Mouse (Mus musculus): ENCODE data around the gene Gda. TPM values are rescaled to one million over a fixed set of nuclear protein-coding genes. Genes with fewer than 3 reads are reported as not detected.

Gene Gda
- polyA plus RNA-seq, 1 experiment from 2014 or later = 0.08 TPM

DNA sequence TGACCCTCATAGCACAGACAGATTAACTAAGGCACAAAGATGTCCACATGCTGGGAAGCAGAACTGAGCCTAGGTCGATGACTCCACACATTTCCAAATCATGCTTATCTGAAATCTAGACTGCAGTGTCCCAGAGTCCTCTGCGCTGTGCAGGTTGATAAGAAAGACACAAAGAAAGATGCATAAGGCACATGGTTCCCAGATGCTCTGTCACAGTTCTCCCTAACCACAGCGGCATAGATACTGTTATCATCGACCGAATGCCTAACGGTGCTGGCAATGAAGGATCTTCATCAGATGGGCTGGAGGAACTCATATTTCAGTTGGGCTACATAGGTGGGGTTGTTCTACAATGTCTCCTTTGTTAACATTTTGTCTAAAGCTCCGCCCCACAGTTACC, 49.5 kb downstream of the Gda start:
- Histone ChIP-seq H3K4me2 (ENCODE audit: low read length) (no peak overlapping the region), H3K4me3 (ENCODE audit: control insufficient read depth in 1 of 2, insufficient read depth in 1 of 2, low read depth in 1 of 2, low read length in 2 of 2) (no peak overlapping the region), H3K27ac (replicated peaks in 1 of 2; ENCODE audit: control insufficient read depth in 1 of 2, insufficient read depth in 1 of 2, low read depth in 2 of 2, low read length in 2 of 2) (no peak overlapping the region), H3K9ac (ENCODE audit: low read length) (no peak overlapping the region), H3K9me3 (ENCODE audit: control insufficient read depth, low read length) (no peaks in the 10 kb centered on the region), H3K27me3 (ENCODE audit: control insufficient read depth, insufficient read depth, low read length) (no peaks in the 10 kb centered on the region), H3K36me3 (ENCODE audit: control insufficient read depth, insufficient read depth, low read length) (no peaks in the 10 kb centered on the region), H3K4me1 (ENCODE audit: control insufficient read depth in 2 of 2, insufficient read depth in 2 of 2, low read length in 2 of 2) (no peaks in the 10 kb centered on the region)
- no peak for ATAC-seq (ENCODE audit: insufficient number of reproducible peaks, insufficient read depth, low FRiP score, low read depth)
- 71% methylated on average over 7 of the region's 7 CpGs for WGBS

DNA sequence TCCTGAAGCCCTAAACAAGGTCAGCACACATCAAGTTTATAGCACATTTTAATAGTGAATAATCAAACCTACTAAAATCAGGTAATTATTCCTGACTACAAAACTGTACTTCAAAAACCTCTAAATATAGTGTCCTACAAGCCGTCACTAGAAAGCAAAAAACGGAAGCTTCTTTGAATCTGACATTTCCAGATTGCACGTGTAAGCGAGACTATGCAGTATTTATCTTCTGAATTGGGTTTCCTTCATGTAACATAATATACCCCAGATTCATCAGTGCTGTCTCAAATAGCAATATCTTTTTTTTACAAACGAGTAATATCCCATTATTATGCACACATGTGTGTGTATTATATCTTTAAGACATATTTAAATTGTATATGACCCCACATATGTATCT, 54.8 kb downstream of the Gda start:
- Histone ChIP-seq H3K36me3 (ENCODE audit: control insufficient read depth, insufficient read depth, low read length) (no peaks in the 10 kb centered on the region), H3K4me1 (ENCODE audit: control insufficient read depth in 2 of 2, insufficient read depth in 2 of 2, low read length in 2 of 2) (no peaks in the 10 kb centered on the region), H3K9ac (ENCODE audit: low read length) (no peak overlapping the region), H3K4me3 (ENCODE audit: control insufficient read depth in 1 of 2, insufficient read depth in 1 of 2, low read depth in 1 of 2, low read length in 2 of 2) (no peak overlapping the region), H3K4me2 (ENCODE audit: low read length) (no peak overlapping the region), H3K27ac (replicated peaks in 1 of 2; ENCODE audit: control insufficient read depth in 1 of 2, insufficient read depth in 1 of 2, low read depth in 2 of 2, low read length in 2 of 2) (no peak overlapping the region), H3K27me3 (ENCODE audit: control insufficient read depth, insufficient read depth, low read length) (no peaks in the 10 kb centered on the region), H3K9me3 (ENCODE audit: control insufficient read depth, low read length) (no peaks in the 10 kb centered on the region)
- WGBS = 78% methylated on average over 5 of the region's 5 CpGs
- no peak for ATAC-seq (ENCODE audit: insufficient number of reproducible peaks, insufficient read depth, low FRiP score, low read depth)

DNA sequence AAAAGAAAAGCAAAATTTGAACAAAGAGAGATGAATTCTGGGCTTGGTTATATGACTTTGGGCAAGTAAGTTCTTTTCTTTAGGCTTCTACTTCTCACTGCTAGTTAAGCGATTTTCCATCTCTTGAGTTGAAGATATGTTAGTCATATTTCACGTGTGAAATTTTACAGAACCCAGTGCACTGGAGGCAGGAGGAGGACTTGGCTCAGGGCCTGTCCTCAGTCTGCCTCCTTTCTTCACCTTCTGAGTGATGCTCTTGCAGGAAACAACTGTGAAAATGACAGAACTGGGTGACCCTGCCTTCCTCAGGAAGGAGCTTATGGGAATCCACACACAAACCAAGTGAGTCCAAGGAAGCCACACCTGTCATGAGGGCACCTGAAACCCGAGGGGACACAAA, 57.9 kb downstream of the Gda start:
- Histone ChIP-seq H3K4me1 (ENCODE audit: control insufficient read depth in 2 of 2, insufficient read depth in 2 of 2, low read length in 2 of 2) (no peaks in the 10 kb centered on the region), H3K9me3 (ENCODE audit: control insufficient read depth, low read length) (no peaks in the 10 kb centered on the region), H3K27me3 (ENCODE audit: control insufficient read depth, insufficient read depth, low read length) (no peaks in the 10 kb centered on the region), H3K27ac (replicated peaks in 1 of 2; ENCODE audit: control insufficient read depth in 1 of 2, insufficient read depth in 1 of 2, low read depth in 2 of 2, low read length in 2 of 2) (no peak overlapping the region), H3K4me2 (ENCODE audit: low read length) (no peak overlapping the region), H3K36me3 (ENCODE audit: control insufficient read depth, insufficient read depth, low read length) (no peaks in the 10 kb centered on the region), H3K4me3 (ENCODE audit: control insufficient read depth in 1 of 2, insufficient read depth in 1 of 2, low read depth in 1 of 2, low read length in 2 of 2) (no peak overlapping the region), H3K9ac (ENCODE audit: low read length) (no peak overlapping the region)
- ATAC-seq (ENCODE audit: insufficient number of reproducible peaks, insufficient read depth, low FRiP score, low read depth) = no peak
- WGBS = 50% methylated on average over 3 of the region's 3 CpGs

DNA sequence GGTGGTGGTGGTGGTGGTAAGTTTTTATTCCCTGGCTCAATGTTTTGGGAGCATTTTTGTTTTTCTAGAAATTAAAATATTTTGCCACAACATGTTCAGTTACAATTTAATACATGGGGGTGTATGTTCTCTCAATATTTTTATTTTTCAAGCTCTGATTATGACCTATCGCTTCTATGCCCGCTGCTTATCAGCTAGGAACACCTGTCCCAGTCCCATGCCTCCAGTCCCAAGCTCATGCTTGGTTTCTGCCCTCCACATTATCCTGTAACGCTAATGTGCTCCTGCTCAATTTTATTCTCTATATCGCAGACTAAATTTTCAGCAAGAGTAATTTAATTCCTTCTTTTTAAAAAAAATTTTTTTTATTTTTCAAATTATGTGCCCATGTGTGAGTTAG, 64.1 kb downstream of the Gda start:
- Histone ChIP-seq H3K4me3 (ENCODE audit: control insufficient read depth in 1 of 2, insufficient read depth in 1 of 2, low read depth in 1 of 2, low read length in 2 of 2) (no peak overlapping the region), H3K27me3 (ENCODE audit: control insufficient read depth, insufficient read depth, low read length) (no peaks in the 10 kb centered on the region), H3K4me2 (ENCODE audit: low read length) (no peak overlapping the region), H3K9ac (ENCODE audit: low read length) (no peak overlapping the region), H3K27ac (replicated peaks in 1 of 2; ENCODE audit: control insufficient read depth in 1 of 2, insufficient read depth in 1 of 2, low read depth in 2 of 2, low read length in 2 of 2) (no peak overlapping the region), H3K4me1 (ENCODE audit: control insufficient read depth in 2 of 2, insufficient read depth in 2 of 2, low read length in 2 of 2) (no peaks in the 10 kb centered on the region), H3K36me3 (ENCODE audit: control insufficient read depth, insufficient read depth, low read length) (no peaks in the 10 kb centered on the region), H3K9me3 (ENCODE audit: control insufficient read depth, low read length) (no peaks in the 10 kb centered on the region)
- ATAC-seq (ENCODE audit: insufficient number of reproducible peaks, insufficient read depth, low FRiP score, low read depth) = no peak
- 82% methylated on average over 4 of the region's 4 CpGs for WGBS

DNA sequence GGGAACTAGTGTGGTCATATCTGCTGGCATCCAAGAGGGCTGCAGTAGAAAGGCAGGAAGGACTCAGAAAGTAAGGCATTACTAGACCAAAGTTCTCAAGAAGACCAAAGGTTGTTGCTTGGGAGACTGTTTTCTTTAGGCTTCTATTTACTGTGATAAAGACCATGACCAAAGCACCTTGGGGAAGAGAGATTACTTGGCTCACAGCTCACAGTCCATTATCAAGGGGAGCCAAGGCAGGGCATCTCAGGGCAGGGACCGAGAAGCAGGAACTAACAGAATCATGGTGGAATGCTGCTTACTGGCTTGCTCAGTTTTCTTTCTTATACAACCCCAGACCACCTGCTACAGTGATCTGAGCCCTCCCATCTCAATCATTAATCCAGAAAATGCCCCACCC, 65.9 kb downstream of the Gda start:
- no peaks in the 10 kb centered on the region for H3K9me3 ChIP-seq (ENCODE audit: control insufficient read depth, low read length)
- H3K4me2 ChIP-seq (ENCODE audit: low read length) = no peak overlapping the region
- H3K4me3 ChIP-seq (ENCODE audit: control insufficient read depth in 1 of 2, insufficient read depth in 1 of 2, low read depth in 1 of 2, low read length in 2 of 2) = no peak overlapping the region
- no peaks in the 10 kb centered on the region for H3K4me1 ChIP-seq (ENCODE audit: control insufficient read depth in 2 of 2, insufficient read depth in 2 of 2, low read length in 2 of 2)
- no peaks in the 10 kb centered on the region for H3K36me3 ChIP-seq (ENCODE audit: control insufficient read depth, insufficient read depth, low read length)
- H3K27ac ChIP-seq (replicated peaks in 1 of 2; ENCODE audit: control insufficient read depth in 1 of 2, insufficient read depth in 1 of 2, low read depth in 2 of 2, low read length in 2 of 2) = no peak overlapping the region
- ATAC-seq (ENCODE audit: insufficient number of reproducible peaks, insufficient read depth, low FRiP score, low read depth) = no peak
- no peak overlapping the region for H3K9ac ChIP-seq (ENCODE audit: low read length)
- WGBS = 67% methylated on average over 1 of the region's 1 CpGs
- H3K27me3 ChIP-seq (ENCODE audit: control insufficient read depth, insufficient read depth, low read length) = no peaks in the 10 kb centered on the region

DNA sequence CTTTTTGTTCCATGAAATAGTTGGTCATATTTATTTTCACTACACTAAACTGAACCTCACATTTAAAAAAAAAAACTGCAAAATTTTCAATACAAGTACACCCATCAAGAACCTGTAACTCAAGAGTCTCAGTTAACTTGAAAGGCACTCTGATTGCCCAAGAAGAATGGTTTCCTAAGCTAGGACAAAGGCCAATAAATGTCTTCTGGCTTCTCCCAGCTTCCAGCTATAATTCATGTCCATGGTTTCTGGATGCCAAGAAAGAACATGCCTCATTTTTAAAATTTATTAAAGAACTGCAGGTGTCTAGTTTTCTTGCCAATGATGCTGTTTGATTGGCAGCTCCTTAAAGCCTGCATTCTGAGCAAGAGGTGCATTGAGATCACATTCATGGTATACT, 75.3 kb downstream of the Gda start:
- H3K4me1 ChIP-seq (ENCODE audit: control insufficient read depth in 2 of 2, insufficient read depth in 2 of 2, low read length in 2 of 2) = no peaks in the 10 kb centered on the region
- ATAC-seq (ENCODE audit: insufficient number of reproducible peaks, insufficient read depth, low FRiP score, low read depth) = no peak
- H3K4me2 ChIP-seq (ENCODE audit: low read length) = no peak overlapping the region
- H3K27ac ChIP-seq (replicated peaks in 1 of 2; ENCODE audit: control insufficient read depth in 1 of 2, insufficient read depth in 1 of 2, low read depth in 2 of 2, low read length in 2 of 2) = no peak overlapping the region
- H3K4me3 ChIP-seq (ENCODE audit: control insufficient read depth in 1 of 2, insufficient read depth in 1 of 2, low read depth in 1 of 2, low read length in 2 of 2) = no peak overlapping the region
- no peaks in the 10 kb centered on the region for H3K9me3 ChIP-seq (ENCODE audit: control insufficient read depth, low read length)
- no peaks in the 10 kb centered on the region for H3K36me3 ChIP-seq (ENCODE audit: control insufficient read depth, insufficient read depth, low read length)
- no peak overlapping the region for H3K9ac ChIP-seq (ENCODE audit: low read length)
- H3K27me3 ChIP-seq (ENCODE audit: control insufficient read depth, insufficient read depth, low read length) = no peaks in the 10 kb centered on the region

DNA sequence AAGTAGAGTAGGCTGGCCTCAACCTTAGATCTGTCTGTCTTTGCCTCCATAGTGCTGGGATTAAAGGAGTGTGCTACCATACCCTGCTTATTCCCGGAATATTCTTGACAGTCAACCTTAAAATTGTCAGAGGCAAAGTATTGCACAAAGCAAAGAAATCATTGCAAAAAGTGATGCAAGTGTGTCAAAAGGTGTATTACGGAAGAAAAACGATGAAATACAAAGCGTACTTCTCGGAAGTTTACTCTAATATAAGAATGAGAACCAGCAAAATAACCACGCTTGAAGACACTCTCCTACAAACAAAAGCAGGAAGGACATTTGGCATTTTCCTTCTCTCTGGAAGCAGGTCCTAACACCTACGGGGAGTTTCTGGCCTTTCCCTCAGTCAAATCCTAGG, 76.9 kb downstream of the Gda start:
- Histone ChIP-seq H3K4me2 (ENCODE audit: low read length) (no peak overlapping the region), H3K4me1 (ENCODE audit: control insufficient read depth in 2 of 2, insufficient read depth in 2 of 2, low read length in 2 of 2) (no peaks in the 10 kb centered on the region), H3K36me3 (ENCODE audit: control insufficient read depth, insufficient read depth, low read length) (no peaks in the 10 kb centered on the region), H3K9me3 (ENCODE audit: control insufficient read depth, low read length) (no peaks in the 10 kb centered on the region), H3K27ac (replicated peaks in 1 of 2; ENCODE audit: control insufficient read depth in 1 of 2, insufficient read depth in 1 of 2, low read depth in 2 of 2, low read length in 2 of 2) (no peak overlapping the region), H3K4me3 (ENCODE audit: control insufficient read depth in 1 of 2, insufficient read depth in 1 of 2, low read depth in 1 of 2, low read length in 2 of 2) (no peak overlapping the region), H3K9ac (ENCODE audit: low read length) (no peak overlapping the region), H3K27me3 (ENCODE audit: control insufficient read depth, insufficient read depth, low read length) (no peaks in the 10 kb centered on the region)
- 89% methylated on average over 7 of the region's 7 CpGs for WGBS
- no peak for ATAC-seq (ENCODE audit: insufficient number of reproducible peaks, insufficient read depth, low FRiP score, low read depth)

DNA sequence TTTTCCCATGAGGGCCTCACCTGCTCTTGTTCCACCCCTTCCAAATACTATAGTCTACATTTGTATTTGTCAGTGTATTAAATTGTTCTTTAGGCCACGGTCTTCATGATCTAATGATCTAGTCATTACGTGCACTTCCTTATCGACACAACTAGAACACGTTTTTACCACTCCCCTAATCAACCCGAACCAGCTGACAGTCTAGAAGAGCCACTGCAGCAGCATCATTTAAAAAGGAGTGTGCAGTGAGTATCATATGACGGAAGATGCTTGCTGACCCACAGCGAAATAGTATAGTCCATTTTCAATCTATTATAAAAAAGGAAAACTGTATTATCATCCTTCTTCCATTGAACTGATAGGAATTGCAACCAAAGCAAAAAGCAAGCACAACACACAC, 82.3 kb downstream of the Gda start:
- H3K4me3 ChIP-seq (ENCODE audit: control insufficient read depth in 1 of 2, insufficient read depth in 1 of 2, low read depth in 1 of 2, low read length in 2 of 2) = no peak overlapping the region
- no peak overlapping the region for H3K27ac ChIP-seq (replicated peaks in 1 of 2; ENCODE audit: control insufficient read depth in 1 of 2, insufficient read depth in 1 of 2, low read depth in 2 of 2, low read length in 2 of 2)
- H3K4me1 ChIP-seq (ENCODE audit: control insufficient read depth in 2 of 2, insufficient read depth in 2 of 2, low read length in 2 of 2) = no peaks in the 10 kb centered on the region
- WGBS = 85% methylated on average over 7 of the region's 7 CpGs
- H3K36me3 ChIP-seq (ENCODE audit: control insufficient read depth, insufficient read depth, low read length) = no peaks in the 10 kb centered on the region
- H3K9ac ChIP-seq (ENCODE audit: low read length) = no peak overlapping the region
- ATAC-seq (ENCODE audit: insufficient number of reproducible peaks, insufficient read depth, low FRiP score, low read depth) = no peak
- no peak overlapping the region for H3K4me2 ChIP-seq (ENCODE audit: low read length)
- H3K9me3 ChIP-seq (ENCODE audit: control insufficient read depth, low read length) = no peaks in the 10 kb centered on the region
- no peaks in the 10 kb centered on the region for H3K27me3 ChIP-seq (ENCODE audit: control insufficient read depth, insufficient read depth, low read length)

All from heart, embryonic 14.5 days (tissue).